Mouse (Mus musculus) forelimb bud, embryonic 11.5 days (tissue): Measurements from ENCODE around the gene Ifnar1.
"Not testable (repeated sequence)": the region's sequence is repeated elsewhere in the genome, so short reads cannot be mapped to it uniquely, and the experiment has no call there.

Experiments
- DNase-seq: peaks from one replicate; pipeline ENCODE4 v3.0.0-alpha.2; 2012; ENCODE audit warnings: low read depth, low spot score

The Ifnar1 gene

DNA sequence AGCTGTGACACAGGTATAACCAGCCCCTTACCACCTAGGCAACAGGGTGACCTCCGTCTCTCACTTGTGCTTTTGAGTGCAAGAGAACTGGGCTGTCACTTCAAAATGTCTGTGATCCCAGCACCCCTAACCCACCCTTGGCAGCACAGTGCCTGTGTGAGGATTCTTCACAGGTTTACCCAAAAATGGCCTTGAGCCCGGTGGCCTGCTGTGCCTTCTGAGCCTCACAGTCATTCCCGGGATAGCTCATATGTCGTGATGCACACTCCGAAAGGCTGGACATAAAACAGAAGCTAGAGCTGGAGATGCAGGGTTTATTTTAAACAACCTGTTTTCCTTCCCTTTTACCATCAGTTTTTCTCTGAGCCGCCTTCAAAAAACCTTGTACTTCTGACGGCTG is 19.7 kb downstream of the Ifnar1 start:
- DNase-seq = no peak

DNA sequence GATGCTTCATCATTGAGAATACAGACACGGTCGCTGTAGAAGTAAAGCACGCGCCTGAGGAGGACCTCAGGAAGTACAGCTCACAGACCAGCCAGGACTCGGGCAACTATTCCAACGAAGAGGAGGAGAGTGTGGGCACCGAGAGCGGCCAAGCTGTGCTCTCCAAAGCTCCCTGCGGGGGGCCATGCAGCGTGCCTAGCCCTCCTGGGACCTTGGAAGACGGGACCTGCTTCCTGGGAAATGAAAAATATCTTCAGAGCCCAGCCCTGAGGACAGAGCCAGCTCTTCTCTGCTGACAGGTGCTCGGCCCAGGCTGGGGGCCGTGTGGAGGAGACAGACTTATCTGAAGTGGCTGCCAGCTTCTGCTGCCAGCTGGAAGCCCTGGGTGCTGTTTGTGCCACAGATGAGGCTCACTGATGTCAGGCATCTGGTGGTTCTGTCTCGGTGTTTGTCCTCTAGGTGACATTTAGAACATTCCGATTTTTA is 20.1 kb downstream of the Ifnar1 start:
- no peak for DNase-seq

DNA sequence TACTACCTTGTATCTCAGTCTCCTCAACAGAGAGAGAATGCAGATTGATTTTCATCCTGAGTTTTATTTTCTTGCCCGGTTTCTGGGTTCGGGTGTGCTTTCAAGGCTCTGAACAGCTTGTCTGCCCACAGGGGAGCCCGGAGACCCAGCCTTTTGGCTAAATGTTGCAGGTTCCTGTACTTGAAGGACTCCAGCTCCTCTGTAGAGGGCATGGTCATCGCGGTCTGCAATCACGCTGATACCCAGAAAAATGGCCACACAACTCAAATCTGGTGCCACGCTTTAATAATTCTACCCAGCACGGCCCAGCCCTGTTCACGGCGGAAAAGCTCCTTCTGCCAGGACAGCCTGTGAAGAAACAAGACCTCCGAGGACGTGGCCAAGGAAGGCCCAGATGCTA is 21.4 kb downstream of the Ifnar1 start:
- no peak for DNase-seq

DNA sequence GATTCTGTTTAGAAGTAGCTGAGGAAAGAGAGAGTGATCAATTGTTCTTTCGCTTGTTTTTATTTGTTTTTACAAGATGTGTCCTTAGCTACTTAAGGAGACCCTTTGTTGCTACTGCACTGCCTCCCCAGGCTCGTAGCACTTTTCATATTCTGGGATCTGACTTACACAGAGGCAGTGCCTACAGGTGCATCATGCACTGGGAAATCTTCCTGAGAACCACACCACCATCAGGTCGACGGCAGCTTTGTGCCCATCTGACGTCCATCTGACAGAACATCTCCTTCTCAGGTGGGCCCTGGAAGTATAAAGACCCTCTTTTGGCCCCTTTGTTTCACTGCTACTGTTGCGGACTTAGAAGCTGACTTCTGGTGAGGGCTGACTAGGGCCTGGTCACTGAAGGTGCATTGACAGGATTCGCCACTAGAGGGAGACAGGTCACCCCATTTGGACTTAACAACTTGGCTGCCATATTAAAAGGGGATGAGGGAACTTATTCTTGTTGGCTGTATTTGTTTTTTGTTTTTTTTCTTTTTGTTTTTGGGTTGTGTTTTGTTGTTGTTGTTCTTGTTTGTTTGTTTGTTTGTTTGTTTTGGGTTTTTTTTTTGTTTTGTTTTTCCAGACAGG is 27.2 kb downstream of the Ifnar1 start:
- peak; percentile 86 for DNase-seq

DNA sequence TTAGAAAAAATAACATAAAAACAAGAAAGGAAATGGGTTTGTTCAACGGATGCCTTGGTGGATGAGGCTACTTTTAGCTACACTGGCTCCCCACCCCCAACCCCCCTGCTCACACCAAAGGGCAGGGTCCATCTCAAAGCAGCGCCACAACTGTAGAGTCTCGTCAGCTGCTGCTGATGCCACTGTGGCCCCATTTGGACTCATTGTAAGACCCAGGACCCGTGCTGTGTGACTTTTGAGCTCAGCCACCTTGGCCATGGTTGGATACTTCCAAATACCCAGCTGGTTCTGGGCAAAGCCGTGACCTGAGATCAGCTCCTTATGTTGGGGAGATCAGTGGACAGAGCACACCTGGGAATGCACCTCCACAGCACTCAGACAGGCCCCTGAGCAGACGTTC is 28.1 kb downstream of the Ifnar1 start:
- no peak for DNase-seq

DNA sequence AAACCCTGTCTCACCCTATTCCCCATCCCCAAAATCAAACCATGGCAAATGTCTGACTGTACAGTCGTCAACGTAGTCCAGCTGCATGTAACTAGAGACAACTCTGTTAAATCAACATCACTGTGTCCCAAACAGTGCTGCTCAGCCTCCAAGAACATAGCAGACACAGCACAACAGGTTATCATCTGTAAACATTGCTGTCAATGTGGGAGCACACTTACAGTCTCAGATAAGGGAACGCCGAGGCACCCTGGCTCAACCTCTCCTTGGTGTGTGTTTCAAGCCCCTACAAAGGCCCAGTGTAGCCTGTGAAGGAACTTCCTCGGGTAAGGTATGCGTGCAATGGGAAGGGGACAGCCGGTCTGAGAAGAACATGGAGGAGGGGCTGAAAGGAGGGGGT is 32.0 kb downstream of the Ifnar1 start:
- no peak for DNase-seq

DNA sequence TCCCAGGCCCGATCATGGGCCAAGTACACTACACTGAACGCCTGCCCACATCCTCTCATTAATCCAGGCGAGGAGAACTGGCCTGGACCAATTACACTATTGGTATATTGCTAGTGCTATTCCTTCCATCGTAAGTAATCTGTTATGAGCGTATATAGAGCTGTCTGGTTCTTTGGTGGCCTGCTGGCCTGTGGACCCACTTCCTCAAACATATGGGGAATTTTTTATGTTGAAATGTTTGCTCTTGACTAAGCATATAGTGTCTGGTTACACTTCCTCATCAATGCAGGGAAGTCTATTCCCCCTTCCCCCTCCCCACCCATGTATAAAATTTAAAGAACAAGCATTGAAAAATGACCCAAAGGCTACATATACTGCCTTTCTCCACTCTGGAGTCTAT is 37.0 kb downstream of the Ifnar1 start:
- no peak for DNase-seq

DNA sequence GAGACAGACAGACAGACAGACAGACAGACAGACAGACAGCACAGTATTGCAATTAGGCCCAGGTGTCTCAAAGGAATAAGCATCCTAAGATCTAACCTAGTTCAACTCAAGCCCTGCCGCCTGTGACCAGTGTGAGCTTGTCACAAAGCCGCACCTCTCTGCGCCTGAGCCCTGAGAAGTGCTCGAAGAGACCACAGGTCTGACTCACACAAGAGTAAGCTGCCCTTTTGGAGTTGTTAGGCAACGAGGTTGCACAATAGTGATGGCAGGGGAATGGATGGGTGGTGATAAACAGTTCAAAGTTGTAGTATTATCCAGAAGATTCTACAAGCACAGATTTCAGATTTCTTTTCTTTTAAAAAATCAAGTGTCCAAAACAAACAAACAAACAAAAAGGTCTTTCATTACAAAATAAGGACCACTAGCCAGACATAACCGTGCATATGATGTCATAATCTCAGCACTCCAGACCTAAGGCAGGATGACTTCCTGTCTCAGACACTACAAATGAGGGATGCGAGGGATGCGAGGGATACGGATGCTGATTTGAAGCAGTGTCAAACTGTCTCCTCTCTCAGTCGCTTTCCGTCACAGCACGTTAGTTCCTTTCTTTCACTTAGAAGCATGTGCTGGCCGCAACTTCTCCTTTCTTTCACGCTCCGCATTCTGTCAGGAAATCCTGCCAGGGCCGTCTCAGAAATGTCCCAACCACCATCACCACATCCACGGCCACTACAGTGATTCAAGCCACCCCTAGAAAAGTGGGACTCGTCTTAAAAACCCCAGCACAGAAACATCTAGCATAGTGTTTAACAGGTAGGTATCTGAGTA is 37.7 kb downstream of the Ifnar1 start:
- no peak for DNase-seq

DNA sequence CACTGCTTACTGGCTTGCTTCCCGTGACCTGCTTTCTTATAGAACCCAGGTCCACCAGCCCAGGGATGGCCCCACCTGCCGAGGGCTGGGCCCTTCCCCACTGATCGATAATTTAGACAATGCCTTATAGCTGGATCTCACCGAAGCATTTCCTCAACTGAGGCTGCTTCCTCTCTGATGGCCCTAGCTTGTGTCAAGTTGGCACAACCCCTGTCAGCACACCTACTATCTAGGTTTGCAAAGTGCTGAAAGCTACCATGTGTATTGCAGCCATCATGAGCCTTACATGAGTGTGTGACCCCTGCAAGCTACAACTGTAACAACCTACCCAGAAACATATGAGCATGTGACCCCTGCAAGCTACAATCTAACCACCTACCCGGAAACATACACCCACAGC is 39.2 kb downstream of the Ifnar1 start:
- no peak for DNase-seq

DNA sequence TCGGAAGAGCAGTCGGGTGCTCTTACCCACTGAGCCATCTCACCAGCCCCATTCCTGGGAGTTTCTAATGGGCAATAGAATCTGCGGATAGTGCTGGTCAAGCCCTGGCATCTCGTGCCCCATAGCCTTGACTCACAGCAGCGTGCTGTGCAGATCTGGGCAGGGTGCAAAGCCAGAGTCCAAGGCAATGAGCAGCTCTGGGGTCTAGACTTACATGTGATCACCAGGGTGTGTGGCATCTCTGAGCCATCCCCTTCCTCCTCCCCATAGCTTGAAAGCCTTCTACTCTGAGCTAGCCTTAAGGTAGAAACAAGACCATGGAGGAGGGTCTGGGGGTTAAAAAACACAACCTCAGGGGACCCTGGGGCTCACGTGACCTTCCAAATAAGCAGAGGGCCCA is 41.2 kb downstream of the Ifnar1 start:
- no peak for DNase-seq

DNA sequence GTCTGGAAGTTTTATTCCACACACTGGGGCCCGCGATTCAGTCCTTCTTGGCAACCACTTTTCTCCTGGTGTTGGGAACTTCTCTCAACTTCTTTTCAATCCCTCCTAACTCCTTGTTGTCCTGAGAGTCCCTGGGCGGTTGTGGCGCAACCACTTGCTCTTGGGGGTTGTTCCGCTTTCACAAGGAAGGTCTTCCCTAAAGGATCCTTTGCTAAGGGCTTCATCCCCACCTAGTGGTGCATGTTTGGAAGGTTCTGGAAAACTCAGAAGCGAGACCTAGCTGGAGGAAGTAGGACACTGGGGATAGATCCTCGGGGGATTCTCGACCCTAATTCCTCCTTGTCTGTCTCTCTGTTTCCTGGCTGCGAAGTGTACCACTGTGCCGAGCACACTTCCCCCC is 42.0 kb downstream of the Ifnar1 start:
- DNase-seq = no peak

DNA sequence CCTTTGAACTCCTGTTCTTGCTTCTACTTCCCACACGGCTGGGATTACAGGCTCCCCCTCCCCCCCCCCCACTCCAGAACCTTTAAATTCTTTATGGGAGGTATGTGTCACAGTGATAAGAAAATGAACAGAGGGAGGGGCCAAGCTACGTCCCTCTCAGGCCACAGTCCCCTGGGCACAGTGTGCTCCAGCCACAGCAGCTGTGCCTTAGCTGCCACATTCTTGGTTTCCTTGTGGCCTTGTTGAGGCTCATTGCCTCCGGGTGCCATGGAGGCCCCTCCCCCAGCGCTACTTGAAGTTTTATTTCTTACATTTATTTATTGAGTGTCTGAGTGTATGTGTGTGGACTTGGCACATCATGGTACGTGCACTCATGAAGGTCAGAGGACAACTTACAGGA is 42.5 kb downstream of the Ifnar1 start:
- DNase-seq = no peak

DNA sequence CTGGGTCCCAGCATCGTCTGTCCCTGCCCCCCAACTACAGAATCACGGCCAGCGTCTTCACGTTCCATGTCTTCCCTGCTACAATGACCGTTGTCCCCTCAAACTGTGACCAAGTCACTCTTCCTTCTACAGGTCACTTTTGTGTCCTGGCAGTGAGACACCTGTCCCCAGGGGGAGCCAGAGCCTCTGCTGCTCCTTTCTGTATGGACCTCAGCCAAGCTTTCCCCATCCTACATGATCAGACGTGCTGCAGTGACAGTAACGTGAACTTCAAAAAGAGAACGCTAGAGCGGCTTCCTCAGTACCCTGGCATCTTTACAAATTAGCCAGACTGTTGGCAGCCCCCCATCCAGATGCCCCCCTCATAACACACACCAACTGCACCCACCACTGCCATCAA is 43.5 kb downstream of the Ifnar1 start:
- DNase-seq = no peak

DNA sequence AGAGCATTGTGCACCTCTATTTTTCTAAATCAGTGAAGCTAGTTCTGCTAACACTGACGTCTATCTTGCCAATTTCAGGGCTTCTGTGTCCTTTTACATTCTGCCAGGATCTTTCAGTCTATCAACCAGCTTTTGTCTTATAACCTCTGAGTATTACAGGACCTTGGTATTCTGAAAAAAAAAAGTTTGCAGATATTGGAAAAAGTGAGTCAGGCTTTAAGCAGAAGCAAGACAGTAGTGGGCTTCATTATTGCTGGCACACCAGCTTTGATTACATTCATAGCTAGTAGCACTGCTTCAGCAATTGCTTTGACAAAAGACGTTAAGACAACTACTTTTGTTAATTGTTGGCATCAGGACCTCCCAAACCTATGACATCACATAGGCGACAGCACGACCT is 45.8 kb downstream of the Ifnar1 start:
- DNase-seq = not testable (repeated sequence)

DNA sequence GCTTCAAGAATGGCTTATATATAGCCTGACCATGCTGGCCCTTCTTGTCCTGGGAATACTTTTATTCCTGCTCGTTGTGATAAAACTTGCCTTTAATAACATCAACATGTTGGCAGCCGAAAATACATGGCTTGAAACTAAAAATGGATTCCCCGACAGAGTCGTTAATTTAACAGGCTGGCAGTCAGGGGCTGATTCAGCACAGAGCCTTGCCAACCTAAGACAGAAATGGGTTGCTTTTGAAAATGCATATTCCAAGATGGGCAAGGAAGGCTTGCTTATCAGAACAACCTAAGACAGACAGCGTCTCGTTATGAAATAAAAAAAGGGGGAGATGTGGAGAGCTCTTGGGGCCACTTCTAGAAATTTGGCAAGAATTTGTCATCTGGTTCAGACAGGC is 46.8 kb downstream of the Ifnar1 start:
- DNase-seq = no peak

DNA sequence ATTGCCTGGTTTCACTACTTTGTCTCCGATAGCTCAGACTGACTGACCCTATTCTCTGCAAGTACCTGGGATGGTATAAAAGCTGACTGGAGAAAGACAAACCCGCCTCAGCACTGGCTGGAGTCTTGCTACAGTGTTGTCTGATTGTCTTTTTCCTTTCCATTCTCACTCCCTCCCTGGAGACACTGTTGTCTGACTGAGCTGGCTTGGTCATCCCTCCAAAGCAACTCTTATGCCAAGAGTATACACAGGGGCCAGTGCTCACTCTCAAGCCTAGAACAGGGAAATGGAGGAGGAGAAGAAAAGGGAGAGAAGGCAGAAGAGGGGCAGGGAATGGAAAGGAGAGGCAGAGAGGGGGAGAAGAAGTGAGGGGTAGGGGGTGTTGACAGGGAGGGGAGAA is 47.4 kb downstream of the Ifnar1 start:
- DNase-seq = no peak

DNA sequence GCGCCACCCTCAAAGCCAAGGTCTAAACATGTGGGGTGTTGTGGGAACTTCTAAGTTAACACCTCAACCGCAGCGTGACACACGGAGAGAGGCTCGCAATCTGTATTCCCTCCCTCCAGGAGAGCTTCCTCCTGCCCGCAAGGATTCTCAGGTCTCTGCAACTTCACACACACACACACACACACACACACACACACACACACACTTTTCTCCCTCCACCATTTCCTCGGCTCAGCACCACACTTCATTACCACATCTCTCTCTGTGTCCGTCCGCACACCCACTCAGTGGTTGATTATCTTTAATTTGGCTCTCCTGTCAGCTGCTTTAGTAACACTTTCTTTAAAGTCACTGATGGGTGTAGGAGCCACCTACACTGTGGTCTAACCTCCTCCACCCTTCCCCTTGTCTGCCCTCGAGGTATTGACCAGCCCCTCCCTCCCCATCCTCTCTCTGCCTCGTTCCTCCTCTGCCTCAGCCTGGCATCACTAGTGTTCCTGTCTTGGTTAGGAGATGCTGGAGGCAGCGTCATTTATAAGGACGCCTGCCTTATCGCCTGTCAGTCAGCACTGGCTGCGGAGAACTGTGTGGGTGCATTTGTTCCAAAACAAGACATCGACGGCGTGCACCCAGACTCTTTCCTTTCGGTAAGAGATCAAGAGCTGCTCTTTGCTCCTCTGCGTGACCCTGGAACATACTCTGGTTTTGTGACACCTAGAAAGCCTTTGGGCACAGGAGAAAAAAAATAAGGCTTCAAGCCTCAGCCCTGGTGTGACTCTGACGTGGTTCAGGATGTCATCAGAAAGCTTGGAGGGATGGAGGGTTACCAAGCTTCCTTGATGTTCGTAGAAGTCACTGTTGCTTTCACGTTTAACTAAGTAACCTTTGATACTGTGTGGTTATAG is 48.3 kb downstream of the Ifnar1 start:
- no peak for DNase-seq

DNA sequence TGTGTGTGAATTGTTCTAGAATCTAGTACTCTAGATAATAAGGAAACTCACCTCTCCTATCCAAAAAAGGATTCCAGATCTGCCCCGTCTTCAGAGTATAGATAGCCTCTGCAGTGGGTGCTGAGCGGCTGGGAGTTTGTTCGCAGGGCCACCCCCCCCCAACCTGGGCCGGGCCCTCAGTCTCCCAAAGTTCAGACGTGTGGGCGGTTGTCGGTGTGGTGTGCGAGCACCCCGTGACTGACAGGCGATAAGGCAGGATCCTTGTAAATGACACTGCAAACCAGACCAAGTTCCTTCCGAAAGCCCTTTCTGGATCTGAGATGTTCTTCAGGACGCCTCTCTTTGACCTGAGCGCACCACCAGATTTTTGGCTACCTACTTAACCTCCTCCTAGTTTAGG is 49.4 kb downstream of the Ifnar1 start:
- peak; percentile 100 for DNase-seq

DNA sequence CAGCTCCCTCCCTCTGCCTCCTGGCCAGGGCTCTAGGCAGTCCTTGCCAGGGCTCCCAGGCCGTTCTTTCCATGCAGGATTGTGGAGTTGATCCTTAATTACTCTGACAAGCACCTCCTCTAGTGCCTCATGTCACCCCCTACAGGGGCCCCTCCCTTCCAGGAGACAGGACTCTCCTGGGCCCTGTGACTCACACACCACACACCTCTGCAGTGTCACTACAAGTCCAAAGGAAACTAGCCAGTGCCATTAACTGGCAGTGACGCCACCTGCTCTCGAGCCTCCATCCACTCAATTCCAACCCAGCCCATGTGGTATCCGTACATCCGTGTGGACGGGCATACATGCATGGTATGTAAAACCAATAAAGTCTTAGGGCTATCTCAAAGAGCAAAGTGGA is 49.9 kb downstream of the Ifnar1 start:
- no peak for DNase-seq

DNA sequence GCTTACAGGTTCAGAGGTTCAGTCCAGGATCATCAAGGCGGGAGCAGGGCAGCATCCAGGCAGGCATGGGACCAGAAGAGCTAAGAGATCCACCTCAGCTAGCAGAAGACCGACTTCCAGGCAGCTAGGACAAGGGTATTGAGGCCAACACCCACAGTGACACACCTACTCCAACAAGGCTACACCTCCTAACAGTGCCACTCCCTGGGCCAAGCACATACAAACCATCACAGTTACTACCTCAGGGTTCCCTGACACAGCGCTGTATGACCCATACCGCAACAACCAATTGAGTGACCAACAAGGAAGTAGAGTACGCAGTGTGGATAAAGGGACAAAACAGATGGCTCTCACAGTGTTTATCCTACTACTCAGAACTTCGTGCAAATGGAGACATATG is 51.3 kb downstream of the Ifnar1 start:
- no peak for DNase-seq

DNA sequence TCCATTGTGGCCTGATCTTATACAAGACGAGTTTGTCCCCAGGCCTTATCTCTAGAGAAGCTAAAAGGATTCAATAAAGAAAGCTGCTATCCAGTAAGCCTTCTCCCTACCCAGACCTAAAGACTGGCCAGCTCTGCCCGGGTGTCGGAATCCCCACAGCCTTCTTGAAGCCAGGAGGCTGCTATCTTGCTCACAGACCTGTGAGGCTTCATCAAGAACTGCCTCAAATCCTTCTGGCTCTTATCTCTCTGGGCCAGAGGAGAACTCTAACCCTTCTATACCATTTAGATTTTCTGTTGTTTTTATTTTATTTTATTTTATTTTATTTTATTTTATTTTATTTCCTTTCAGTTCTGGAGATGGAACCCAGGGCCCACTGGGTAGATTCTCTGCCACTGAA is 52.0 kb downstream of the Ifnar1 start:
- DNase-seq = no peak

DNA sequence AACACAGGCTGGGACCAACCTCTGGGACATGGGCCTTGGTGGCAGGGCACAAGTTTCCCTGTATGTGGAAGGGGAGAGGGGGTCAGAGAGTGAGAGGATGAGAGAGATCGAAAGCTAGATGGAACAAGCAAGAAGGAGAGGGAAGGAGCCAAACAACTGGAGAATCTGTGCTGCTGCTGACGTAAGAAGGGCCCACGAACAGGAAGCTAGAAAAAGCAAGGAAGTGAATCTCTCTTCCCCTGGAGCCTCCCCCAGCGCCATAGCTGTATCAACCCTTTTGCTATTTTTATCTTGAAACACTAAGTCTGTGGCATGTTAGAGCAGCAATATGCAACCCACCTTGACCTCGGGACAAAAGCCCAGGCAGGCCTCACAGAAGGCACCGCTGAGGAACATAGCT is 53.0 kb downstream of the Ifnar1 start:
- DNase-seq = no peak
